Mouse (Mus musculus): ENCODE data around the gene Lipo4. TPM values are rescaled to one million over a fixed set of nuclear protein-coding genes. Genes with fewer than 3 reads are reported as not detected.
"Not testable (repeated sequence)": the region's sequence is repeated elsewhere in the genome, so short reads cannot be mapped to it uniquely, and the experiment has no call there.

Gene Lipo4
- polyA plus RNA-seq (2015; fragmentation: Nextera tagmentation; extraction: Ambion mirVana): not detected in 2 replicates

DNA sequence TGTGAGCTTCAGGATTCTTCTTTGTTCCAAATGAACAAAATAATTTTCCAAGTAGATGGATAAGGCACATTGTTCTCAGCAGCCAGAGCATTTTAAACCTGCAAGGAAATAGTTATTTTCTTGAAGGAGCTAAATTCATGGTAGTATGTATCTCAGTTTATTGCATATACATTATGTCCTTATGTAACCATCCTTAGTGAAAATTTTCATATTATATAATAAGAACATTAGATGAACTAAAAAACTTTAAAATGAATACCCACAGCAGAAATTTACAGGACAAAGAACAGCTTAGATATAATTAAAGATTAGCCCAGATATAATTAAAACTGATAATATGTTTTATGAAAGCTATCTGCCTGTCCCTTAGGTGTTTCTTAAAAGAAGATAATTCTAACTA, at the start of gene Lipo4:
Lipo4 (minus strand) TSS at position 101 of the 400 bp plus-strand sequence.
- no peak within 1 kb of the TSS for H3K9ac ChIP-seq

DNA sequence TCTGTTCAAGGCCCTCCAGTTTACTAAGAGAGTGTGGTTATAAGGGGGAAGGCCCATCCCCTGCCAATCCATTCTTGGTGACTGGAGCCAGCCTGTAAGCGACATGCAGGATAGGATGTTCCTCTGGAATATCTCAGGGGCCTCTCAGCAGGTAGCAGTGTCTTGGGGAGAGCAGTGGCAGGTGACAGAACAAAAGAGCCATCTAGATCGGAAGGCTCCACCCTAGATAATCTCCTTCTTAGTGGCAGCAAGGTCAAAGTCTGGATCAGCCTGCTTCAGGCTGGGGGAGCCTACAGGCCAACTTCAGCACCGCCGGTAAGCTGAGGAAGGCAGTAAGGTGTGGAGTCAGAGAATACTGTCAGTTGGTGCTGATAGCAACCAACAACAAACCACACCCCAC, 61.2 kb downstream of the Lipo4 start:
- H3K9me3 ChIP-seq; H3K27ac ChIP-seq (replicated peaks); H3K36me3 ChIP-seq; H3K27me3 ChIP-seq (replicated peaks); H3K4me1 ChIP-seq; H3K9ac ChIP-seq; H3K4me3 ChIP-seq; ATAC-seq (ENCODE audit: extremely low read depth, insufficient number of reproducible peaks, low FRiP score, low TSS enrichment); H3K4me2 ChIP-seq: not testable (repeated sequence)
- 29% methylated on average over 4 of the region's 4 CpGs for WGBS

More for the DNA sequence above, at the start of gene Lipo4:
- Histone ChIP-seq H3K27ac (replicated peaks) (no peak within 1 kb of the TSS), H3K4me1 (no peaks in the 10 kb centered on the region), H3K36me3 (no peaks in the 10 kb centered on the region), H3K27me3 (replicated peaks) (no peaks in the 10 kb centered on the region), H3K4me3 (no peak within 1 kb of the TSS), H3K9me3 (no peaks in the 10 kb centered on the region), H3K4me2 (no peak within 1 kb of the TSS)
- ATAC-seq (ENCODE audit: extremely low read depth, insufficient number of reproducible peaks, low FRiP score, low TSS enrichment): no peak

DNA sequence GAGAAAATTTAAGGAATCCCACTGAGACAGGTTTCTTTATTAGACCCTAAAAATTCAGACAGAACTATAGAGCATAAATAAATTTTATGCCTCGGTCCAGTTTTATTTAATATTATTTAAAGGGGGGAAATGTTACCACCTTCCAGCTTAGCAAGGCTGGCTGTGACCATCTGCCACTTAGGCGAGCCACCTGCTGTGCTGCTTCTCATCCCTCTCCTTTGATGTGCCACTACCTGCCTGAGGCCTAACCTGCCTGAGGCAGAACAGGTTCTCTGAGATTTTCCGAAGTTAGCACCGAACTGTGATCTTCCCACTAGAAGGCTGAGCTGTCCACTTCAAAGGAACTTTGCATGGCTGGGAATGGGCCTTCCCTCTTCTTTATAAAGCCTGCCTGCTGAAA, 63.9 kb downstream of the Lipo4 start:
- Histone ChIP-seq H3K36me3 (no peaks in the 10 kb centered on the region), H3K4me1 (no peaks in the 10 kb centered on the region), H3K9ac (no peak overlapping the region), H3K27me3 (replicated peaks) (no peaks in the 10 kb centered on the region), H3K4me3 (no peak overlapping the region), H3K9me3 (peaks cover 11% of the 10 kb centered on the region; the same call in 1 of the 2 replicates), H3K27ac (replicated peaks) (no peak overlapping the region), H3K4me2 (no peak overlapping the region)
- WGBS: 62% methylated on average over 4 of the region's 4 CpGs
- ATAC-seq (ENCODE audit: extremely low read depth, insufficient number of reproducible peaks, low FRiP score, low TSS enrichment): no peak

Other genes starting within 250 kb of the Lipo4 start
- 8.9 and 9.9 TPM in 2 replicates for gene Rnls, start 125.5 kb downstream of the Lipo4 start, polyA plus RNA-seq (2015; fragmentation: Nextera tagmentation; extraction: Ambion mirVana)
- not detected in 2 replicates for gene Gm8978, start 107.5 kb upstream of the Lipo4 start, polyA plus RNA-seq (2015; fragmentation: Nextera tagmentation; extraction: Ambion mirVana)
- gene Lipo2, start 233.6 kb upstream of the Lipo4 start, polyA plus RNA-seq (2015; fragmentation: Nextera tagmentation; extraction: Ambion mirVana): 0.41 and 0.52 TPM in 2 replicates
- 12.0 and 12.8 TPM in 2 replicates for gene Lipo3, start 244.2 kb upstream of the Lipo4 start, polyA plus RNA-seq (2015; fragmentation: Nextera tagmentation; extraction: Ambion mirVana)

Data from heart, embryonic 13.5 days (tissue).